ENCODE assay signal across 13 mouse cellular contexts in genomic region chr3:40988722-40989121, GRCm38 (mm10). TPM values are rescaled to one million over a fixed set of nuclear protein-coding genes. Genes with fewer than 3 reads are reported as not detected.
DNase-seq lines count a peak whose midpoint lies in the region; ATAC-seq and TF ChIP-seq lines count a peak whose summit lies in the region.
"Had no signal": no experiment of that assay in that cellular context is flagged by ENCODE, and none has a peak within 500 bp of the region (broad histone marks: within the 10 kb centered on the region; RNA-seq: fewer than 3 reads in every experiment).

No protein-coding gene starts in this region.

- TF ChIP-seq EP300 in MEL (IDR thresholded peaks at IDR 0.05; ENCODE audit: low read depth in 1 of 2, low read length in 2 of 2), result no peak

- WGBS in cerebellum, adult 2 months, result 68% methylated on average over 2 of the region's 2 CpGs

- no peaks in the 10 kb centered on the region for H3K9me3 ChIP-seq in MEL (replicated peaks; ENCODE audit: insufficient read depth, low read length)
- H3K9me3 ChIP-seq: embryonic facial prominence, embryonic 10.5 days; hindbrain, embryonic 13.5 days had no signal

- peak; percentile 50; the same call in 1 of the 2 replicates for TF ChIP-seq CTCF in cerebellum, adult 2 months (IDR thresholded peaks at IDR 0.05; ENCODE audit: borderline replicate concordance, insufficient read depth, low read depth, low read length)
- TF ChIP-seq CTCF in layer of hippocampus, adult 2 months (conservative IDR thresholded peaks at IDR 0.05), result peak; percentile 55
- peak in 1 of 3 experiments; percentile 28; a peak in 2 of 6 replicates for TF ChIP-seq CTCF in MEL (IDR thresholded peaks at IDR 0.05 in 2 of 3, conservative IDR thresholded peaks at IDR 0.05 in 1 of 3; ENCODE audit: control insufficient read depth in 1 of 3, insufficient read depth in 1 of 3, low read depth in 2 of 3, low read length in 3 of 3, poor library complexity in 1 of 3, severe bottlenecking in 1 of 3)

- no peak overlapping the region for H3K27ac ChIP-seq in cerebellum, adult 2 months (ENCODE audit: insufficient read depth, low read length)
- H3K27ac ChIP-seq in layer of hippocampus, adult 2 months, result no peak overlapping the region
- H3K27ac ChIP-seq in MEL (ENCODE audit: control insufficient read depth, low read depth, low read length), result no peak overlapping the region
- H3K27ac ChIP-seq: embryonic facial prominence, embryonic 10.5 days; hindbrain, embryonic 13.5 days; macrophage had no signal

- peak; percentile 71 for ATAC-seq in megakaryocyte, adult 5-6 weeks (ENCODE audit: poor library complexity, severe bottlenecking)

- no peaks in the 10 kb centered on the region for H3K27me3 ChIP-seq in cerebellum, adult 2 months (ENCODE audit: control insufficient read depth, insufficient read depth, low read length)
- H3K27me3 ChIP-seq in MEL (ENCODE audit: control insufficient read depth in 1 of 2, insufficient read depth in 2 of 2, low read length in 2 of 2), result no peaks in the 10 kb centered on the region
- H3K27me3 ChIP-seq: hindbrain, embryonic 13.5 days had no signal

- no peak overlapping the region for H3K9ac ChIP-seq in MEL (ENCODE audit: control insufficient read depth, low read depth, low read length, poor library complexity, severe bottlenecking)
- H3K9ac ChIP-seq: hindbrain, embryonic 13.5 days had no signal

- no peaks in the 10 kb centered on the region for H3K4me1 ChIP-seq in cerebellum, adult 2 months (ENCODE audit: control insufficient read depth, insufficient read depth, low read length)
- H3K4me1 ChIP-seq in MEL (ENCODE audit: control insufficient read depth in 1 of 2, insufficient read depth in 2 of 2, low read length in 2 of 2), result peaks cover 4 to 7% of the 10 kb centered on the region in 2 experiments
- H3K4me1 ChIP-seq: embryonic facial prominence, embryonic 10.5 days; hindbrain, embryonic 13.5 days had no signal

- TF ChIP-seq POLR2A in cerebellum, adult 2 months (IDR thresholded peaks at IDR 0.05; ENCODE audit: borderline replicate concordance, insufficient read depth, low read length), result no peak
- no peak for TF ChIP-seq POLR2A in MEL (IDR thresholded peaks at IDR 0.05; ENCODE audit: control insufficient read depth in 1 of 2, insufficient read depth in 1 of 2, low read depth in 1 of 2, low read length in 2 of 2, poor library complexity in 1 of 2)

- no peaks in the 10 kb centered on the region for H3K79me2 ChIP-seq in MEL (ENCODE audit: control insufficient read depth, insufficient read depth, low read length, poor library complexity)

- H3K36me3 ChIP-seq in MEL (ENCODE audit: control insufficient read depth in 1 of 2, insufficient read depth in 2 of 2, low read length in 2 of 2), result peaks cover 0 to 6% of the 10 kb centered on the region in 2 experiments; a peak in 2 of 4 replicates
- H3K36me3 ChIP-seq: embryonic facial prominence, embryonic 10.5 days; hindbrain, embryonic 13.5 days had no signal

- H3K4me3 ChIP-seq in cerebellum, adult 2 months (replicated peaks; ENCODE audit: insufficient read depth, low read depth, low read length), result no peak overlapping the region
- H3K4me3 ChIP-seq in layer of hippocampus, adult 2 months, result no peak overlapping the region
- no peak overlapping the region for H3K4me3 ChIP-seq in MEL (ENCODE audit: control insufficient read depth in 1 of 2, insufficient read depth in 1 of 2, low read depth in 2 of 2, low read length in 2 of 2)
- H3K4me3 ChIP-seq: embryonic facial prominence, embryonic 10.5 days; hindbrain, embryonic 13.5 days had no signal

- TF ChIP-seq RAD21 in MEL (IDR thresholded peaks at IDR 0.05; ENCODE audit: low read depth, low read length), result peak; percentile 31

- DNase-seq in cerebellum, adult 2 months, result peak in 1 of 2 experiments; percentile 8
- no peak for DNase-seq in cerebellum, postnatal 4 days (ENCODE audit: low spot score in 2 of 2)
- DNase-seq in layer of hippocampus, adult 2 months (ENCODE audit: low spot score in 2 of 2), result no peak
- no peak for DNase-seq in layer of hippocampus, adult 9-11 months
- peak; percentile 21 for DNase-seq in MEL (ENCODE audit: low read depth, low spot score)
- no peak for DNase-seq in right cerebral cortex, postnatal 25 days
- DNase-seq in layer of hippocampus, postnatal 10 days (ENCODE audit: low spot score in 2 of 2), result no peak
- DNase-seq: adrenal gland, adult 2 months; gastrocnemius, postnatal 10 days had no signal

TF ChIP-seq in MEL, 35 proteins besides CTCF, POLR2A, EP300 and RAD21:
- no peak for TF ChIP-seq ZNF384 (IDR thresholded peaks at IDR 0.05; ENCODE audit: low read depth, low read length)
- TF ChIP-seq CHD2 (IDR thresholded peaks at IDR 0.05; ENCODE audit: low read length), result no peak
- TF ChIP-seq JUND (IDR thresholded peaks at IDR 0.05; ENCODE audit: low read depth, low read length), result no peak
- peak; percentile 23; the same call in 1 of the 2 replicates for TF ChIP-seq SMC3 (IDR thresholded peaks at IDR 0.05; ENCODE audit: low read depth, low read length)

RNA-seq across cellular contexts. Expression of gene Larp1b, which starts 39.1 kb away (rescaled TPM):
- 20.4 and 21.9 TPM in 2 replicates for polyA plus RNA-seq in cerebellum, adult 2 months (2012; rRNA removed)
- 10 to 100 TPM; 14.1 to 16.4 TPM for total RNA-seq in layer of hippocampus, adult 2 months (2021)
- 30.1 and 30.4 TPM in 2 replicates for total RNA-seq in MEL (2012; rRNA removed)
- polyA plus RNA-seq in MEL (2012; ENCODE audit: insufficient read depth in 1 of 2, insufficient read length in 2 of 2, low read depth in 1 of 2, low replicate concordance in 2 of 2, missing spikeins in 1 of 2), result 10 to 100 TPM in 1 of 2 experiments, not detected in 1; 33.3 TPM
- 24.3 and 28.5 TPM in 2 replicates for total RNA-seq in megakaryocyte, adult 5-6 weeks (2015)
- total RNA-seq in megakaryocyte, adult 5-6 weeks (2017), result 33.7 and 93.0 TPM in 2 replicates
- total RNA-seq in layer of hippocampus, postnatal 10 days (2021), result 10 to 100 TPM; 21.8 to 22.3 TPM
